Mouse (Mus musculus) lung, postnatal 0 days (tissue): ENCODE data around the gene Fam114a2. TPM values are rescaled to one million over a fixed set of nuclear protein-coding genes. Genes with fewer than 3 reads are reported as not detected.
A peak's percentile ranks its signal among the peaks of the same experiment; 100 is the strongest.

Source experiments
- ATAC-seq: fragments of 200-750 bp; cut with Nextera tagmentation; 2 replicates; pipeline ENCODE4 v1.8.0; 2017; ENCODE audit warnings: moderate library complexity
- DNase-seq: peaks from one replicate; pipeline ENCODE4 v3.0.0-alpha.2; 2016; ENCODE audit warnings: low spot score
- H3K27ac ChIP-seq: fragments of 300-500 bp; sonication (generic); 2 replicates; pipeline ENCODE4 v1.5.1; 2014; ENCODE audit warnings: antibody characterized with exemption, mild to moderate bottlenecking, low read length, mixed read lengths
- H3K27me3 ChIP-seq: fragments of 300-500 bp; sonication (generic); replicated peaks from 2 replicates; pipeline ENCODE4 v1.6.1; 2014; ENCODE audit warnings: low read length, mixed read lengths; ENCODE audit not compliant: insufficient read depth
- H3K36me3 ChIP-seq: fragments of 300-500 bp; sonication (generic); 2 replicates; pipeline ENCODE4 v1.6.1; 2014; ENCODE audit warnings: low read length, mixed read lengths; ENCODE audit not compliant: insufficient read depth
- H3K4me1 ChIP-seq: fragments of 300-500 bp; sonication (generic); 2 replicates; pipeline ENCODE4 v1.6.1; 2014; ENCODE audit warnings: antibody characterized with exemption, low read depth, low read length, mixed read lengths; ENCODE audit not compliant: insufficient read depth
- H3K4me2 ChIP-seq: fragments of 300-500 bp; sonication (generic); replicated peaks from 2 replicates; pipeline ENCODE4 v1.6.1; 2014; ENCODE audit warnings: low read depth, mild to moderate bottlenecking, low read length, moderate library complexity, mixed read lengths
- H3K4me3 ChIP-seq: fragments of 300-500 bp; sonication (generic); 2 replicates; pipeline ENCODE4 v1.5.1; 2014; ENCODE audit warnings: low read depth, low read length
- H3K9ac ChIP-seq: fragments of 300-500 bp; sonication (generic); replicated peaks from 2 replicates; pipeline ENCODE4 v1.6.1; 2014; ENCODE audit warnings: low read depth, mild to moderate bottlenecking
- H3K9me3 ChIP-seq: fragments of 300-500 bp; sonication (generic); 2 replicates; pipeline ENCODE4 v1.6.1; 2016; ENCODE audit warnings: low read length, mixed read lengths
- CTCF ChIP-seq: IDR thresholded peaks from 2 replicates; pipeline ENCODE4 v1.5.1; 2016; ENCODE audit warnings: antibody characterized with exemption, mild to moderate bottlenecking
- EP300 ChIP-seq: IDR thresholded peaks from 2 replicates; pipeline ENCODE4 v1.6.1; 2016; ENCODE audit warnings: antibody characterized with exemption, mild to moderate bottlenecking, control low read depth
- WGBS: fragments of 180-500 bp; shearing (Covaris S2); extraction: QIAGEN DNeasy Blood & Tissue Kit; methylation state at CpG from one replicate; pipeline ENCODE4 v1.1.7; 2014; 5-methylcytosine and 5-hydroxymethylcytosine counted together
- polyA plus RNA-seq: library from polyadenylated mRNA; unstranded; fragments of >200 nt; fragmentation: Nextera tagmentation; extraction: Ambion mirVana; gene quantifications from 2 replicates; pipeline ENCODE4 v1.2.1, GENCODE M21; 2015

Gene Fam114a2
- polyA plus RNA-seq, 1 experiment from 2014 or later, result 62.7 TPM

DNA sequence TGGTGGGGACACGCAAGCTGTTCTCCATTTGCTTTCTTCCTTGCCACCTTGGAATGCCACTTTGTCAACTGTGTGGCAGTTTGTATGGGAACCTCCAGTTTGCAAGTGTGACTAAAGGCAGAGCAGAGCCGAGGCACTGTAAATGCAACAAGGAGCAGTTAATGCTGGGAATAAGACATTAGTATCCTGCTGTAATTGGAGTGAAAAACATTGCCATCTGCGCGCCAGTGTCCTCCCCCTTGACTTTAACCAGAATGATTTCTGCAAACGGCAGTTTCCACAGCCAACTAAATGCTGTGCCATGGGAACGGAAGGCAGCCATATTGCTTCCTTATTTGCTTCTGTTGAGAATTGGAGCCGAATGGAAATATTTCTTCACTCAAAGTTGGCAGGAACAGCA, 3.6 kb upstream of the Fam114a2 start:
- TF ChIP-seq EP300 (no peak), CTCF (no peak)
- Histone ChIP-seq H3K4me1 (peaks cover 8% of the 10 kb centered on the region; the same call in 1 of the 2 replicates), H3K36me3 (no peaks in the 10 kb centered on the region; the same call in 1 of the 2 replicates), H3K9ac (no peak overlapping the region), H3K27me3 (no peaks in the 10 kb centered on the region), H3K4me3 (no peak overlapping the region), H3K27ac (no peak overlapping the region), H3K9me3 (no peaks in the 10 kb centered on the region), H3K4me2 (no peak overlapping the region)
- 80% methylated on average over 7 of the region's 7 CpGs for WGBS
- DNase-seq, result no peak
- no peak for ATAC-seq

GRCm38 (mm10) chr11:57521206-57521605, 2.8 kb upstream of the Fam114a2 start:
- TF ChIP-seq CTCF (no peak), EP300 (no peak)

DNA sequence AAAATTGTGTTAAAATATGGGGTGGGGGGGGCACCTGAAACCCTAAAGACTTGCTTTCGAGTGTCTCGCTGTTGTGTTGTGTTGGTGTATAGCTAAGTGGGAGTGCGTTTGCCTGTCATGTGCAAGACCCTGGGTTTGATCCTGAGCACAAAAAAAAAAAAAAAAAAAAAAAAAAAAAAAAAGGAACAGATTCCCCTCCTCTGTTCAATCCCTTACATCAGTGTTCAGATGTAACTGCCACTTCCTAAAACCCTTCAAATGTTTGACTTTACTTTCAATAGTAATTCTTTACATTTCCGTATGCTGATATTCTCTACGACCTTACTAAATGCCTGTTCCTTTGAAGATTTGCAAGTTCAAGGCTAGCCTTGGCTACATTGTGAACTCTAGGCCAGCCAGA, 887 bp upstream of the Fam114a2 start:
- 57% methylated on average over 5 of the region's 5 CpGs for WGBS
- Histone ChIP-seq H3K36me3 (no peaks in the 10 kb centered on the region; the same call in 1 of the 2 replicates), H3K27me3 (no peaks in the 10 kb centered on the region), H3K4me2 (peak overlapping the region; percentile 81), H3K9ac (no peak overlapping the region), H3K4me1 (peaks cover 11% of the 10 kb centered on the region; the same call in 1 of the 2 replicates), H3K27ac (no peak overlapping the region), H3K4me3 (peak overlapping the region; percentile 80; the same call in 1 of the 2 replicates), H3K9me3 (no peaks in the 10 kb centered on the region)
- DNase-seq (no peak), ATAC-seq (no peak)
- TF ChIP-seq CTCF (no peak), EP300 (no peak)

More at GRCm38 (mm10) chr11:57521206-57521605, 2.8 kb upstream of the Fam114a2 start:
- Histone ChIP-seq H3K9ac (no peak overlapping the region), H3K4me2 (no peak overlapping the region), H3K27ac (no peak overlapping the region), H3K27me3 (no peaks in the 10 kb centered on the region), H3K4me3 (no peak overlapping the region), H3K36me3 (no peaks in the 10 kb centered on the region; the same call in 1 of the 2 replicates), H3K4me1 (peaks cover 11% of the 10 kb centered on the region; the same call in 1 of the 2 replicates), H3K9me3 (no peaks in the 10 kb centered on the region)
- WGBS, result 95% methylated on average over 3 of the region's 3 CpGs
- ATAC-seq (no peak), DNase-seq (no peak)

DNA sequence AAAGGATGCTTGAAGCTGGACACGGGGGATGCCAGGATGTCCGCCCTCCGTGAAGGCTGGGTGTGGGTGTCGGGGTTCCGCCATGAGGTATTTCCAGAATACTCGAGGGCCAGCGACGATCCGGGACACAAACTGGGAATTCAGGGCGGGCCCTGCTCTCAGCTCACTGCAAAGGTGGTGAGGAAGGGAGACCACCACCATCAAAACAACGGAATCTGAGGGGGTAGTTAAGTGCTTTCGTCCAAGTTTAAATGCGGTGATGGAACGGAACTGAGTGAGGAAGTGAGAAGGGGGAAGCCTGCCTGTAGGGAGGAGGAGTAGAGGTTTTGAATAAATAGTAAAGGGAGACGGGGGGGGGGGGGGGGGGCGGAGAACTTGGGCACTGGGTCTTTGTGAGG, 333 bp upstream of the Fam114a2 start:
- 1% methylated on average over 16 of the region's 16 CpGs for WGBS
- Histone ChIP-seq H3K4me3 (peak overlapping the region; percentile 80), H3K36me3 (peaks cover 5% of the 10 kb centered on the region; the same call in 1 of the 2 replicates), H3K4me2 (peak overlapping the region; percentile 81), H3K27ac (peak overlapping the region; percentile 90), H3K4me1 (peaks cover 11% of the 10 kb centered on the region; the same call in 1 of the 2 replicates), H3K9me3 (no peaks in the 10 kb centered on the region), H3K27me3 (no peaks in the 10 kb centered on the region), H3K9ac (peak overlapping the region; percentile 75; the same call in 1 of the 2 replicates)
- peak; percentile 47 for DNase-seq
- TF ChIP-seq CTCF, result no peak
- 0 out of 2 replicates have a peak, but pooled peaks have one; percentile 19 for TF ChIP-seq EP300
- ATAC-seq, result peak; percentile 19; the same call in 1 of the 2 replicates

GRCm38 (mm10) chr11:57516946-57517441, 1.4 kb downstream of the Fam114a2 start:
- Histone ChIP-seq H3K27me3 (no peaks in the 10 kb centered on the region), H3K27ac (no peak overlapping the region), H3K4me3 (no peak overlapping the region), H3K4me2 (peak overlapping the region; percentile 81; the same call in 1 of the 2 replicates), H3K9ac (no peak overlapping the region), H3K9me3 (no peaks in the 10 kb centered on the region), H3K36me3 (peaks cover 16% of the 10 kb centered on the region; the same call in 1 of the 2 replicates), H3K4me1 (peaks cover 11% of the 10 kb centered on the region; the same call in 1 of the 2 replicates)
- DNase-seq (peak; percentile 35), ATAC-seq (peak; percentile 21; the same call in 1 of the 2 replicates)
- 36% methylated on average over 5 of the region's 5 CpGs for WGBS
- TF ChIP-seq EP300 (no peak; the same call in 1 of the 2 replicates), CTCF (no peak)

GRCm38 (mm10) chr11:57515218-57515617, 3.2 kb downstream of the Fam114a2 start:
- Histone ChIP-seq H3K27ac (no peak overlapping the region), H3K9me3 (no peaks in the 10 kb centered on the region), H3K4me1 (peaks cover 11% of the 10 kb centered on the region; the same call in 1 of the 2 replicates), H3K9ac (no peak overlapping the region), H3K27me3 (no peaks in the 10 kb centered on the region), H3K4me2 (no peak overlapping the region), H3K36me3 (peaks cover 24% of the 10 kb centered on the region; the same call in 1 of the 2 replicates), H3K4me3 (no peak overlapping the region)
- DNase-seq (no peak), ATAC-seq (no peak)
- 89% methylated on average over 5 of the region's 5 CpGs for WGBS
- TF ChIP-seq CTCF, result no peak
- no peak for TF ChIP-seq EP300
